Mouse (Mus musculus): ENCODE measurements around the gene Wnt11.

- TF ChIP-seq CTCF (conservative IDR thresholded peaks at IDR 0.05; ENCODE audit: insufficient read depth, insufficient read length, low read depth, low read length) (no peak), POLR2A (IDR thresholded peaks at IDR 0.05; ENCODE audit: low read depth, low read length) (no peak)
These were observed 3.6 kb upstream of the Wnt11 start for GRCm38 (mm10) chr7:98831290-98831689.

Data from kidney, adult 2 months (tissue).